Mouse (Mus musculus) monocyte, adult 2 months (primary cell): Measurements from ENCODE around the gene Opn1sw.
"Not testable (repeated sequence)": the region's sequence is repeated elsewhere in the genome, so short reads cannot be mapped to it uniquely, and the experiment has no call there.

Source experiments
- DNase-seq, 2 experiments: peaks; one replicate each; pipeline ENCODE4 v3.0.0; 2022; ENCODE audit warnings: low spot score in 2 of 2, low read depth in 1 of 2

Gene Opn1sw

GRCm38 (mm10) chr6:29347189-29347588, 41.1 kb downstream of the Opn1sw start:
- DNase-seq = no peak

- DNase-seq = not testable (repeated sequence)
Measured at GRCm38 (mm10) chr6:29346512-29346911, 41.8 kb downstream of the Opn1sw start.

- no peak for DNase-seq
Measured at GRCm38 (mm10) chr6:29329514-29329913, 58.8 kb downstream of the Opn1sw start.

- DNase-seq = no peak
Measured at GRCm38 (mm10) chr6:29326961-29327360, 61.3 kb downstream of the Opn1sw start.
